Mouse (Mus musculus) frontal cortex, adult 2 months (tissue): Measurements from ENCODE around the gene Piwil4. TPM values are rescaled to one million over a fixed set of nuclear protein-coding genes. Genes with fewer than 3 reads are reported as not detected.
"Not testable (repeated sequence)": the region's sequence is repeated elsewhere in the genome, so short reads cannot be mapped to it uniquely, and the experiment has no call there.

ENCODE experiments used
- DNase-seq, 2 experiments: peaks; one replicate each; pipeline ENCODE4 v3.0.0; 2022; ENCODE audit warnings: low spot score in 1 of 2; ENCODE audit errors: extremely low spot score in 1 of 2
- polyA plus RNA-seq: library from polyadenylated mRNA; depleted of rRNA; stranded (reverse); fragments of >200 nt; gene quantifications from 2 replicates; pipeline ENCODE4 v1.2.3, GENCODE M21; 2012; rRNA removed

Piwil4 gene
- polyA plus RNA-seq, 1 experiment: 0.16 TPM

DNA sequence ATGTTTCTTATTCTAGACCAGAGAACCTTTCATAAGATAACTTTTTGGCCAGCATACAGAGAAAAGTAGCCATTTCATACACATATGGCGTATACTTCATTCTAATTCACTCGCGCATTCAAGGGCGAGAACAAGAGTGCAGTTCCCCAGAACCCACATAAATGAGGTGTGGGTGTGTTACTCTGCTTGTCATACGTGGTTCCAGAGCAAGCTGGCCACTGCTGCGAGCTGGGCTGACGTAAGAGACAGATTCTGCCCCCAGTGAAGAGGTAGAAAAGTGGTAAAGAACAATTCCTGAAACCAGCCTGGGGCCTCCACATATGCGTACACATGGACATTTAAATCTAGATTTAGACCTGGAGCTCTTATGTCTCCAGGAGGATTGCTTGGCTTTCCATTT lies 66.0 kb downstream of the Piwil4 start:
- DNase-seq: peak; percentile 15 to 32

DNA sequence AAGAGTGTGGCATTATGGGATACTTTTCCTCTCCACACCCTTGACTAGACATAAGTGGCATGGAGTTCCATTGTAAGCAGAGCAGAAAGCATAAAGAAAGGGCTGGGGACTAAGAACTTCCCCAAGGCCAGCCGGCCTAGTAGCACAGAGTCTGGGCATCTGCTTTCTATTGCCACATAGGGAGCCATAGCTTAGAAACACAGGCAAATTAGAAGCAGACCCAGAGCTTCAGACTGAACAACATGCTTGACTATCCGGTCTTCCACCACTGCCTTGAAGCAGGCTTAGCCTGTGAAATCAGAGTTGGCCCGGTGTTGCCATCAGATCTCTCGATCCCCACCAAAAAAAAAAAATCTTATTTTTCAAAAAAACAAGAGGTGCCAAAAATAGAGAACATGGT lies 67.4 kb downstream of the Piwil4 start:
- DNase-seq: no peak

DNA sequence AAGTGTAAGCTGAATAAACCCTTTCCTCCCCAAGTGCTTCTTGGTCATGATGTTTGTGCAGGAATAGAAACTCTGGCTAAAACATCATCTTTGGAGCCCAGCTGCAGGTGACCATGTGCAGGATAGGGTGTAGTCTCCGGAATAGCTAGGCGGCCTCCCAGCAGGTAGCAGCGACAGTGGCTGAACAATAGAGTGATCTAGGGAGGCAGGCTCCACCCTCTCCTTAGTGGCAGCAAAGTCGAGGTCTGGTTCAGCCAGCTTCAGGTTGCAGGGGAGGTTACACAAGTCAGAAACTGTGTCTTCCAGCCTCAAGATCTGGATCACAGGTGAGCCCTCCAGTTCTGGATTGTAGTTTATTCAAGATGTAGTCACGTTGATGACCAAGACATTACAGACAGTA lies 68.6 kb downstream of the Piwil4 start:
- DNase-seq: not testable (repeated sequence)

GRCm38 (mm10) chr9:14668382-14668781 lies 72.2 kb downstream of the Piwil4 start:
- no peak for DNase-seq

GRCm38 (mm10) chr9:14666071-14666470 lies 74.5 kb downstream of the Piwil4 start:
- DNase-seq: no peak

- DNase-seq: no peak
Measured at GRCm38 (mm10) chr9:14663591-14663990, 76.9 kb downstream of the Piwil4 start.

DNA sequence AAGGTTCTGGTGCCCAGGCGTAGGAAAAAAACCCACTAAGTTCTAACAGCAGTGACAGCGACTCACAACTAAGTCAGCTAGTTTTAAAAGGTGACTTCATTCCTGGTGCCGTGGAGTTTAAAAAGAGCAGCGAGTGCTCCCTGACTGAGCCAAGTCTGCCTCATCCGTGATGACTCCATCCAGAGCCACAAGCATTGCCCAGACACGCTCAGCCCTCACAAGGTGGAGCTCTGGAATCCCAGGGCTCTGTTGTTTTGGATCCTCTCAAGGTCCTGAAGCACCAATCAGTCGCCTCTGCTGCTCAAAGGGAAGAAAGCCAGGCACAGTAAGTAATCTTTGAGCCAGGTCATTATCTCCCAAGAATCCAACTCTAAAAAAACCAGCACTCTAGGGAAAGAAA lies 77.7 kb downstream of the Piwil4 start:
- no peak for DNase-seq

DNA sequence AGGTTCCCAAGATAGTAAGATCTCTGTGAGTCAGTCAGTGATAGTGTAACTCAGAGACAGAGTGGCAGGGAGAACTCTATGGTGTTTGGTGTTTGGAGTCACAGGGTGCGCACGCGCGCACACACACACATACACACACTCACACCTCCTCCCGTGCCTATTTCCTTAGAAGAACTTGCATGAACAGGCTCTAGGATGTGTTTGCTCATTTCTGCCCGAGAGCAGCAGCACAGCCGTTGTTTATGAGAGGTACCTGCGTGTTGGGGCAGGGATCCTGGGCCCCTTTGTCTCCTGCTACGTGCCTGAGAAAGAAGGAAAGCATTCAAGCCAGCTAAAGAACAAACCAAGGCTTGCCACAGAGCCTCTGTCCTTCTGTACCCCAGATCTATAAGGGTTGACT lies 78.4 kb downstream of the Piwil4 start:
- DNase-seq: no peak

DNA sequence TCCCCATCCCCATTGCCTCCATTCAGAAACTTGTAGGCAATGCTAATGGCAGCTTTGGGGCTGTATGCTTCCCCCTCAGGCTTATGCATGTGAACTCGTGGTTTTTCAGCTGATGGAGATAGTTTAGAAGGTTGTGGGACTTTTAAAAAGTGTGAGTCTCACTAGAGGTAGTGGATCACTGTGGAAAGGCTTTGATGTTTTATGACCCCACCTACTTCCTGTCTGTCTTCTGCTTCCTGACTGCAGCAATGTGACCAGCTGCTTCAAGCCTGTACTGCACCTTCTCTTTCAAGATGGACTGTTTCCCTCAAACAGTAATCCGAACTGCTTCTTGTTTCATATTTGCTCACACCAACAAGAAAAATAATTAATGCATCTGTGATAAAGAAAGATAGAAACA lies 82.6 kb downstream of the Piwil4 start:
- DNase-seq: no peak

- DNase-seq: no peak
Measured at GRCm38 (mm10) chr9:14654010-14654409, 86.5 kb downstream of the Piwil4 start.

- DNase-seq: no peak
Measured at GRCm38 (mm10) chr9:14652761-14653160, 87.8 kb downstream of the Piwil4 start.

GRCm38 (mm10) chr9:14647849-14648248 lies 92.7 kb downstream of the Piwil4 start:
- DNase-seq: no peak

DNA sequence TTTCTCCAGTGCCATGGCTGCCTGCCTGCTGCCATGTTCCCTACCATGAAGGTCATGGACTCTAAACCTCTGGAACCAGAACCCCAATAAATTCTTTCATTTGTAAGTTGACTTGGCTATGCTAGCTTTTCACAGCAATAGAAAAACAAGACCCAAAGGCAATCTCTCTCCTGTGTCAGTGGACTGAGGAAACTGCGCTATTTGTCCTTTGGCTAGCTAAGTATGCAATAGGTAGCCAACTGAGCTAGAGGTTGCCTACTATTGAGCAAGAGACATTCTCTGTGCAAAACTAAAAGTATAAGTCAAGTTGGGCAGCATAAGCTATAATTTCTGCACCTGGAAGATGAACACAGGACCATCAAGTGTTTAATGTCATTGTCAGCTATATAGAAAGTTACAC lies 93.9 kb downstream of the Piwil4 start:
- no peak for DNase-seq

Other genes starting within 250 kb of the Piwil4 start
- 0.86 and 1.3 TPM in 2 replicates for gene Kdm4d, start 240.3 kb downstream of the Piwil4 start, polyA plus RNA-seq
- 91.1 and 103 TPM in 2 replicates for gene Cwc15, start 240.1 kb downstream of the Piwil4 start, polyA plus RNA-seq
- gene Amotl1, start 95.7 kb downstream of the Piwil4 start, polyA plus RNA-seq: 13.7 and 15.1 TPM in 2 replicates
- gene Fut4, start 11.7 kb upstream of the Piwil4 start, polyA plus RNA-seq: 0.08 and 0.14 TPM in 2 replicates
- 3.7 and 5.5 TPM in 2 replicates for gene 1700012B09Rik, start 30.3 kb upstream of the Piwil4 start, polyA plus RNA-seq
- 5.7 and 6.2 TPM in 2 replicates for gene Mre11a, start 43.9 kb upstream of the Piwil4 start, polyA plus RNA-seq
- gene Ankrd49, start 44.1 kb upstream of the Piwil4 start, polyA plus RNA-seq: 12.0 and 12.3 TPM in 2 replicates
- 14.6 and 17.6 TPM in 2 replicates for gene Gpr83, start 119.5 kb upstream of the Piwil4 start, polyA plus RNA-seq
- not detected in 2 replicates for gene Izumo1r, start 163.2 kb upstream of the Piwil4 start, polyA plus RNA-seq